In the genomic region with DNA sequence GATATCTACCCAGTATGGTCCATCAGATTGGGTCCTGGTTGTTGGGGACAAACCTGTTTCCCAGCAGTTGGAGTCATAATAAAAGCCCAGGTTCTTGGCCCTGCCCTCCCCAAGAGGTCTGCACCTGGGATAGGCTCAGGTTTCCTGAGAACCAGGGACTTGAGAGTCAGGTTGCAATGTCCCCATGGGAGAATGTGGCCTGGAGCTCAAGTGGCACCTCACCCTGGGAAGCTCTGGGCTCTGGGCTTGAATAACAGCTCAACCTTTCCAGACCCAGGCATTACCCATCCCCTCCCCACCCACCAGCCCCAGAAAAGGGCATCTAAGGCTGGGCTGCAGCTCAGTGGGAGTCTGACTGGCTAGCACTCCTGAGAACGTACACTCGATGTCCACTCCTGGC, we compare ENCODE assay signal across 24 mouse cellular contexts. TPM values are rescaled to one million over a fixed set of nuclear protein-coding genes. Genes with fewer than 3 reads are reported as not detected.
DNase-seq lines count a peak whose midpoint lies in the region; ATAC-seq and TF ChIP-seq lines count a peak whose summit lies in the region.
"Had no signal": no experiment of that assay in that cellular context is flagged by ENCODE, and none has a peak within 500 bp of the region (broad histone marks: within the 10 kb centered on the region; RNA-seq: fewer than 3 reads in every experiment).

No protein-coding gene starts in this region.

- 0 out of 2 replicates have a peak, but pooled peaks have one; percentile 36 for ATAC-seq in kidney, embryonic 15.5 days (replicated peaks; ENCODE audit: low FRiP score)
- ATAC-seq in Patski, result peak; percentile 29
- ATAC-seq in embryonic facial prominence, embryonic 14.5 days (ENCODE audit: low read depth), result peak; percentile 84
- ATAC-seq: inflammation-experienced regulatory T-cells, adult 6 months; midbrain, embryonic 15.5 days had no signal

- in situ Hi-C loops in Patski (cut with MboI; ENCODE audit: low pct_unique_long_range_greater_than_20kb), result no loop called here

- no peaks in the 10 kb centered on the region for H3K36me3 ChIP-seq in kidney, embryonic 15.5 days
- no peaks in the 10 kb centered on the region for H3K36me3 ChIP-seq in kidney, adult 2 months (ENCODE audit: control insufficient read depth, insufficient read depth, low read length)
- H3K36me3 ChIP-seq in embryonic facial prominence, embryonic 14.5 days (ENCODE audit: control insufficient read depth, insufficient read depth, low read length), result no peaks in the 10 kb centered on the region
- H3K36me3 ChIP-seq: forebrain, embryonic 12.5 days; heart, embryonic 15.5 days; liver, embryonic 13.5 days; midbrain, embryonic 15.5 days; neural tube, embryonic 12.5 days had no signal

- no peak for DNase-seq in kidney, adult 2 months
- DNase-seq in Patski (ENCODE audit: low read depth, low spot score), result no peak
- peak; percentile 67 for DNase-seq in embryonic facial prominence, embryonic 14.5 days (ENCODE audit: low spot score)
- DNase-seq in lung, postnatal 36 days, result peak; percentile 68
- DNase-seq in cerebellum, postnatal 10 days, result no peak
- no peak for DNase-seq in adrenal gland, adult 2 months
- DNase-seq: adrenal gland, postnatal 25 days; cerebellum, adult 9-11 months; heart, postnatal 36 days; layer of hippocampus, adult 9-11 months; liver, embryonic 13.5 days; right cerebral cortex, postnatal 25 days; thymus, adult 18-20 months; thymus, postnatal 36 days had no signal

- no peak overlapping the region for H3K4me2 ChIP-seq in kidney, embryonic 15.5 days
- no peak overlapping the region for H3K4me2 ChIP-seq in embryonic facial prominence, embryonic 14.5 days (ENCODE audit: low read depth, low read length)
- H3K4me2 ChIP-seq: forebrain, embryonic 12.5 days; heart, embryonic 15.5 days; hindbrain, embryonic 14.5 days; liver, embryonic 13.5 days; midbrain, embryonic 15.5 days; neural tube, embryonic 12.5 days had no signal

- H3K4me3 ChIP-seq in kidney, embryonic 15.5 days (replicated peaks), result no peak overlapping the region
- H3K4me3 ChIP-seq in kidney, adult 2 months (ENCODE audit: insufficient read depth, low read depth, low read length), result no peak overlapping the region
- H3K4me3 ChIP-seq in embryonic facial prominence, embryonic 14.5 days (ENCODE audit: low read depth, low read length), result no peak overlapping the region
- H3K4me3 ChIP-seq: erythroblast, embryonic 14.5 days; forebrain, embryonic 12.5 days; heart, embryonic 15.5 days; liver, embryonic 13.5 days; midbrain, embryonic 15.5 days; neural tube, embryonic 12.5 days had no signal

- no peak overlapping the region for H3K9ac ChIP-seq in kidney, embryonic 15.5 days
- no peak overlapping the region for H3K9ac ChIP-seq in embryonic facial prominence, embryonic 14.5 days (ENCODE audit: low read depth, low read length)
- H3K9ac ChIP-seq: forebrain, embryonic 12.5 days; heart, embryonic 15.5 days; hindbrain, embryonic 14.5 days; liver, embryonic 13.5 days; midbrain, embryonic 15.5 days; neural tube, embryonic 12.5 days had no signal

- H3K27ac ChIP-seq in kidney, embryonic 15.5 days, result 0 out of 2 replicates have a peak overlapping the region, but pooled peaks have one; percentile 6
- no peak overlapping the region for H3K27ac ChIP-seq in kidney, adult 2 months (ENCODE audit: insufficient read depth, low read depth, low read length)
- H3K27ac ChIP-seq in embryonic facial prominence, embryonic 14.5 days (replicated peaks; ENCODE audit: low read depth, low read length), result no peak overlapping the region
- H3K27ac ChIP-seq: forebrain, embryonic 12.5 days; heart, embryonic 15.5 days; hindbrain, embryonic 14.5 days; kidney, postnatal 0 days; liver, embryonic 13.5 days; macrophage; midbrain, embryonic 15.5 days; neural tube, embryonic 12.5 days had no signal

- POLR2A ChIA-PET in Patski (lab: Charles Lee), result interaction anchor here (0.6 kb wide), 1 partner anchor 15 kb away, joined by 3 read pairs; no protein-coding TSS in a partner anchor

- CTCF ChIA-PET in Patski (lab: Charles Lee), result no interaction called here

- 31% methylated on average over 2 of the region's 2 CpGs for WGBS in kidney, embryonic 15.5 days
- 59% methylated on average over 2 of the region's 2 CpGs for WGBS in kidney, adult 2 months
- WGBS in embryonic facial prominence, embryonic 14.5 days, result 40% methylated on average over 1 of the region's 2 CpGs

- 0 out of 2 replicates have a peak, but pooled peaks cover 7% of the 10 kb centered on the region for H3K4me1 ChIP-seq in kidney, embryonic 15.5 days
- 0 out of 2 replicates have a peak, but pooled peaks cover 6% of the 10 kb centered on the region for H3K4me1 ChIP-seq in kidney, adult 2 months (ENCODE audit: control insufficient read depth, insufficient read depth, low read length)
- no peaks in the 10 kb centered on the region for H3K4me1 ChIP-seq in embryonic facial prominence, embryonic 14.5 days (ENCODE audit: control insufficient read depth, insufficient read depth, low read length)
- H3K4me1 ChIP-seq: forebrain, embryonic 12.5 days; midbrain, embryonic 15.5 days; neural tube, embryonic 12.5 days had no signal

- H3K9me3 ChIP-seq in kidney, embryonic 15.5 days (replicated peaks), result no peaks in the 10 kb centered on the region
- H3K9me3 ChIP-seq in embryonic facial prominence, embryonic 14.5 days (ENCODE audit: control insufficient read depth, low read length), result 0 out of 2 replicates have a peak, but pooled peaks cover 2% of the 10 kb centered on the region
- H3K9me3 ChIP-seq: forebrain, embryonic 12.5 days; heart, embryonic 15.5 days; liver, embryonic 13.5 days; midbrain, embryonic 15.5 days; neural tube, embryonic 12.5 days had no signal

- no peak for TF ChIP-seq CTCF in kidney, adult 2 months (conservative IDR thresholded peaks at IDR 0.05; ENCODE audit: insufficient read depth, insufficient read length, low read depth, low read length)
- TF ChIP-seq CTCF in Patski (IDR thresholded peaks at IDR 0.05), result no peak

- H3K27me3 ChIP-seq in kidney, embryonic 15.5 days, result no peaks in the 10 kb centered on the region
- H3K27me3 ChIP-seq in kidney, adult 2 months (replicated peaks; ENCODE audit: control insufficient read depth, insufficient read depth, low read length), result no peaks in the 10 kb centered on the region
- H3K27me3 ChIP-seq in Patski, result no peaks in the 10 kb centered on the region
- H3K27me3 ChIP-seq in embryonic facial prominence, embryonic 14.5 days (replicated peaks; ENCODE audit: control insufficient read depth, insufficient read depth, low read length), result no peaks in the 10 kb centered on the region
- H3K27me3 ChIP-seq: forebrain, embryonic 12.5 days; heart, embryonic 15.5 days; liver, embryonic 13.5 days; midbrain, embryonic 15.5 days; neural tube, embryonic 12.5 days had no signal

- TF ChIP-seq POLR2A in kidney, adult 2 months (IDR thresholded peaks at IDR 0.05; ENCODE audit: low read depth, low read length), result no peak

RNA-seq across cellular contexts. Expression of gene Por, which starts 16.6 kb away (rescaled TPM):
- 78.2 and 89.0 TPM in 2 replicates for polyA plus RNA-seq in kidney, embryonic 15.5 days (2015; fragmentation: Nextera tagmentation; extraction: Ambion mirVana)
- polyA plus RNA-seq in kidney, adult 2 months (2012; rRNA removed), result 361 and 405 TPM in 2 replicates
- polyA plus RNA-seq in Patski (2021), result 98.3 TPM
- 61.8 and 61.9 TPM in 2 replicates for polyA plus RNA-seq in embryonic facial prominence, embryonic 14.5 days (2014; fragmentation: Nextera tagmentation; extraction: Ambion mirVana)
- 100 to 1,000 TPM; 265 to 364 TPM for total RNA-seq in adrenal gland, adult 2 months (2021)
- polyA plus RNA-seq in adrenal gland, adult 2 months (2012; rRNA removed), result 371 and 563 TPM in 2 replicates

RNA-seq across cellular contexts. Expression of gene Rhbdd2, which starts 20.8 kb away (rescaled TPM):
- polyA plus RNA-seq in kidney, embryonic 15.5 days (2015; fragmentation: Nextera tagmentation; extraction: Ambion mirVana), result 45.9 and 51.9 TPM in 2 replicates
- 50.9 and 56.5 TPM in 2 replicates for polyA plus RNA-seq in kidney, adult 2 months (2012; rRNA removed)
- polyA plus RNA-seq in Patski (2021), result 36.7 TPM
- polyA plus RNA-seq in embryonic facial prominence, embryonic 14.5 days (2014; fragmentation: Nextera tagmentation; extraction: Ambion mirVana), result 37.1 and 44.2 TPM in 2 replicates
- 10 to 100 TPM; 37.5 to 46.0 TPM for total RNA-seq in adrenal gland, adult 2 months (2021)
- 58.3 and 75.0 TPM in 2 replicates for polyA plus RNA-seq in adrenal gland, adult 2 months (2012; rRNA removed)

Comparison
In these comparisons a context has a peak if more than half of its experiments do, and no peak if none do; other contexts are left out.
1. ATAC-seq: peak in every context shown above with its lines; median percentile 84 in embryonic facial prominence, embryonic 14.5 days; 36 in kidney, embryonic 15.5 days; 29 in Patski.
2. DNase-seq: peak in embryonic facial prominence, embryonic 14.5 days (single experiment) and lung, postnatal 36 days (single experiment); none in kidney, adult 2 months (single experiment), Patski (single experiment), cerebellum, postnatal 10 days (0 of 2) and adrenal gland, adult 2 months (single experiment).